In the genomic region with DNA sequence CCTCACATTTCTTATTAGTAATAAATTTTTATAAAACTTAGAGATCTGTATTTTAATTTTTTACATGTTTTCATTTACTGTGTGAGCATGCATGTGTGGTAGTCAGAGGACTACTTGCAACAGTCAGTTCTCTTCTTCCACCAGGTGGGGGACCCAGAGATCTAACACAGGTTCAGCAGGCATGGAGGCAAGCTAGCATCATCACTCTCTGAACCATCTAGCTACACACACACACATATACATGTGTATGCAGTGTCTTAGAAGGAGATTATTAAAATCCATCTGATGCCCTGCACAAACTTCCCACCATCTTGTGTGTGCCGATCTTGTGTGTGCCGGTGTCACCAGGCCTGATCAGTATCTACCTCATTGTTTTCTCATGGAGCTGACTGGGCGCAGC, we compare ENCODE assay signal across 9 mouse cellular contexts. TPM values are rescaled to one million over a fixed set of nuclear protein-coding genes. Genes with fewer than 3 reads are reported as not detected.
DNase-seq lines count a peak whose midpoint lies in the region; ATAC-seq and TF ChIP-seq lines count a peak whose summit lies in the region.
"Had no signal": no experiment of that assay in that cellular context is flagged by ENCODE, and none has a peak within 500 bp of the region (broad histone marks: within the 10 kb centered on the region; RNA-seq: fewer than 3 reads in every experiment).

No protein-coding gene starts in this region.

- H3K9me3 ChIP-seq in MEL (replicated peaks; ENCODE audit: insufficient read depth, low read length), result no peaks in the 10 kb centered on the region
- H3K9me3 ChIP-seq in kidney, postnatal 0 days (replicated peaks; ENCODE audit: low read length), result no peaks in the 10 kb centered on the region
- H3K9me3 ChIP-seq in liver, postnatal 0 days (ENCODE audit: low read length), result no peaks in the 10 kb centered on the region
- H3K9me3 ChIP-seq: stomach, embryonic 15.5 days had no signal

- DNase-seq in CD4-positive helper T cell, adult 2 months (ENCODE audit: low read depth, low spot score), result peak; percentile 45
- peak; percentile 83 for DNase-seq in MEL (ENCODE audit: low read depth, low spot score)
- DNase-seq in cerebellum, postnatal 25 days, result peak; percentile 48 to 75
- peak; percentile 22 to 73 for DNase-seq in heart, adult 18-20 months
- DNase-seq in kidney, postnatal 0 days (ENCODE audit: low spot score), result peak; percentile 71
- DNase-seq in liver, postnatal 0 days, result peak; percentile 49
- DNase-seq in retina, postnatal 1 day, result peak; percentile 74

- H3K4me2 ChIP-seq in kidney, postnatal 0 days (ENCODE audit: low read length), result no peak overlapping the region
- no peak overlapping the region for H3K4me2 ChIP-seq in liver, postnatal 0 days (ENCODE audit: low read depth, low read length)
- H3K4me2 ChIP-seq: stomach, embryonic 15.5 days had no signal

- WGBS in kidney, postnatal 0 days, result 71% methylated on average over 3 of the region's 3 CpGs
- WGBS in liver, postnatal 0 days (ENCODE audit: insufficient replicate concordance), result 82% methylated on average over 3 of the region's 3 CpGs

- no peaks in the 10 kb centered on the region for H3K4me1 ChIP-seq in MEL (ENCODE audit: control insufficient read depth in 1 of 2, insufficient read depth in 2 of 2, low read length in 2 of 2)
- no peaks in the 10 kb centered on the region for H3K4me1 ChIP-seq in kidney, postnatal 0 days (replicated peaks; ENCODE audit: insufficient read depth, low read length)
- no peaks in the 10 kb centered on the region for H3K4me1 ChIP-seq in liver, postnatal 0 days (ENCODE audit: insufficient read depth)
- H3K4me1 ChIP-seq: stomach, embryonic 15.5 days had no signal

- no peaks in the 10 kb centered on the region for H3K36me3 ChIP-seq in MEL (ENCODE audit: control insufficient read depth in 1 of 2, insufficient read depth in 2 of 2, low read length in 2 of 2)
- H3K36me3 ChIP-seq in kidney, postnatal 0 days (ENCODE audit: insufficient read depth, low read length), result no peaks in the 10 kb centered on the region
- no peaks in the 10 kb centered on the region for H3K36me3 ChIP-seq in liver, postnatal 0 days (replicated peaks; ENCODE audit: insufficient read depth, low read length)
- H3K36me3 ChIP-seq: stomach, embryonic 15.5 days had no signal

- TF ChIP-seq EP300 in MEL (IDR thresholded peaks at IDR 0.05; ENCODE audit: low read depth in 1 of 2, low read length in 2 of 2), result no peak
- no peak for TF ChIP-seq EP300 in liver, postnatal 0 days (IDR thresholded peaks at IDR 0.05; ENCODE audit: low read depth)

- no peak overlapping the region for H3K9ac ChIP-seq in MEL (ENCODE audit: control insufficient read depth, low read depth, low read length, poor library complexity, severe bottlenecking)
- no peak overlapping the region for H3K9ac ChIP-seq in kidney, postnatal 0 days (ENCODE audit: low read depth, low read length)
- no peak overlapping the region for H3K9ac ChIP-seq in liver, postnatal 0 days (replicated peaks)
- H3K9ac ChIP-seq: stomach, embryonic 15.5 days had no signal

- H3K79me2 ChIP-seq in MEL (ENCODE audit: control insufficient read depth, insufficient read depth, low read length, poor library complexity), result no peaks in the 10 kb centered on the region

- no peak; the same call in 1 of the 2 replicates for ATAC-seq in kidney, postnatal 0 days (replicated peaks; ENCODE audit: low FRiP score, low read depth)
- no peak for ATAC-seq in liver, postnatal 0 days

- peak; percentile 79 to 99 (median 80) for TF ChIP-seq CTCF in MEL (IDR thresholded peaks at IDR 0.05 in 2 of 3, conservative IDR thresholded peaks at IDR 0.05 in 1 of 3; ENCODE audit: control insufficient read depth in 1 of 3, insufficient read depth in 1 of 3, low read depth in 2 of 3, low read length in 3 of 3, poor library complexity in 1 of 3, severe bottlenecking in 1 of 3)
- TF ChIP-seq CTCF in kidney, postnatal 0 days (IDR thresholded peaks at IDR 0.05; ENCODE audit: low read depth), result peak; percentile 80
- peak; percentile 78 for TF ChIP-seq CTCF in liver, postnatal 0 days (IDR thresholded peaks at IDR 0.05; ENCODE audit: low read depth)

- H3K4me3 ChIP-seq in MEL (ENCODE audit: control insufficient read depth in 1 of 2, insufficient read depth in 1 of 2, low read depth in 2 of 2, low read length in 2 of 2), result no peak overlapping the region
- H3K4me3 ChIP-seq in kidney, postnatal 0 days (replicated peaks; ENCODE audit: low read depth, low read length), result no peak overlapping the region
- no peak overlapping the region for H3K4me3 ChIP-seq in liver, postnatal 0 days (ENCODE audit: low read depth, low read length)
- H3K4me3 ChIP-seq: stomach, embryonic 15.5 days had no signal

- TF ChIP-seq RAD21 in MEL (IDR thresholded peaks at IDR 0.05; ENCODE audit: low read depth, low read length), result no peak; the same call in none of the 2 replicates

- no peaks in the 10 kb centered on the region; a peak in 1 of 4 replicates for H3K27me3 ChIP-seq in MEL (ENCODE audit: control insufficient read depth in 1 of 2, insufficient read depth in 2 of 2, low read length in 2 of 2)
- H3K27me3 ChIP-seq in kidney, postnatal 0 days (ENCODE audit: insufficient read depth, low read length), result no peaks in the 10 kb centered on the region
- no peaks in the 10 kb centered on the region for H3K27me3 ChIP-seq in liver, postnatal 0 days (ENCODE audit: insufficient read depth, low read length)
- H3K27me3 ChIP-seq: stomach, embryonic 15.5 days had no signal

- no peak for TF ChIP-seq POLR2A in MEL (IDR thresholded peaks at IDR 0.05; ENCODE audit: control insufficient read depth in 1 of 2, insufficient read depth in 1 of 2, low read depth in 1 of 2, low read length in 2 of 2, poor library complexity in 1 of 2)

- H3K27ac ChIP-seq in MEL (ENCODE audit: control insufficient read depth, low read depth, low read length), result no peak overlapping the region
- no peak overlapping the region for H3K27ac ChIP-seq in kidney, postnatal 0 days
- H3K27ac ChIP-seq in liver, postnatal 0 days (ENCODE audit: low read depth), result no peak overlapping the region
- H3K27ac ChIP-seq: stomach, embryonic 15.5 days had no signal

TF ChIP-seq in MEL, 35 proteins besides CTCF, POLR2A, EP300 and RAD21:
- TF ChIP-seq ZC3H11A (IDR thresholded peaks at IDR 0.05; ENCODE audit: low read depth, low read length) (peak; percentile 99), SIN3A (IDR thresholded peaks at IDR 0.05; ENCODE audit: low read length) (peak; percentile 58; the same call in 1 of the 2 replicates), UBTF (IDR thresholded peaks at IDR 0.05; ENCODE audit: borderline replicate concordance, insufficient read depth, low read depth, low read length) (no peak), SMC3 (IDR thresholded peaks at IDR 0.05; ENCODE audit: low read depth, low read length) (peak; percentile 99), GABPA (IDR thresholded peaks at IDR 0.05; ENCODE audit: low read depth, low read length) (no peak), MYC (IDR thresholded peaks at IDR 0.05; ENCODE audit: low read depth, low read length) (peak; percentile 60; the same call in 1 of the 2 replicates), ELF1 (IDR thresholded peaks at IDR 0.05; ENCODE audit: low read depth, low read length) (0 out of 2 replicates have a peak, but pooled peaks have one; percentile 29)

RNA-seq across cellular contexts. Expression of a gene that starts 15.0 kb away (rescaled TPM):
- total RNA-seq in MEL (2012; rRNA removed), result not detected in 2 replicates
- polyA plus RNA-seq in MEL (2012; ENCODE audit: insufficient read depth in 1 of 2, insufficient read length in 2 of 2, low read depth in 1 of 2, low replicate concordance in 2 of 2, missing spikeins in 1 of 2), result not detected
- not detected for total RNA-seq in heart, adult 18-20 months (2021)
- polyA plus RNA-seq in kidney, postnatal 0 days (2015; fragmentation: Nextera tagmentation; extraction: Ambion mirVana), result not detected in 2 replicates
- not detected in 2 replicates for polyA plus RNA-seq in liver, postnatal 0 days (2015; fragmentation: Nextera tagmentation; extraction: Ambion mirVana)
- total RNA-seq: layer of hippocampus, adult 8-10 months had no signal
- polyA plus RNA-seq: stomach, embryonic 15.5 days had no signal

RNA-seq across cellular contexts. Expression of a gene that starts 24.4 kb away (rescaled TPM):
- total RNA-seq in MEL (2012; rRNA removed), result not detected in 2 replicates
- polyA plus RNA-seq in MEL (2012; ENCODE audit: insufficient read depth in 1 of 2, insufficient read length in 2 of 2, low read depth in 1 of 2, low replicate concordance in 2 of 2, missing spikeins in 1 of 2), result not detected
- total RNA-seq in heart, adult 18-20 months (2021), result not detected
- not detected in 2 replicates for polyA plus RNA-seq in kidney, postnatal 0 days (2015; fragmentation: Nextera tagmentation; extraction: Ambion mirVana)
- polyA plus RNA-seq in liver, postnatal 0 days (2015; fragmentation: Nextera tagmentation; extraction: Ambion mirVana), result not detected in 2 replicates
- total RNA-seq: layer of hippocampus, adult 8-10 months had no signal
- polyA plus RNA-seq: stomach, embryonic 15.5 days had no signal

RNA-seq across cellular contexts. Expression of a gene that starts 39.0 kb away (rescaled TPM):
- not detected in 2 replicates for total RNA-seq in MEL (2012; rRNA removed)
- not detected for polyA plus RNA-seq in MEL (2012; ENCODE audit: insufficient read depth in 1 of 2, insufficient read length in 2 of 2, low read depth in 1 of 2, low replicate concordance in 2 of 2, missing spikeins in 1 of 2)
- not detected for total RNA-seq in heart, adult 18-20 months (2021)
- not detected in 2 replicates for polyA plus RNA-seq in kidney, postnatal 0 days (2015; fragmentation: Nextera tagmentation; extraction: Ambion mirVana)
- not detected in 2 replicates for polyA plus RNA-seq in liver, postnatal 0 days (2015; fragmentation: Nextera tagmentation; extraction: Ambion mirVana)
- total RNA-seq: layer of hippocampus, adult 8-10 months had no signal
- polyA plus RNA-seq: stomach, embryonic 15.5 days had no signal
